Mouse (Mus musculus) CH12.LX (cell line): Measurements from ENCODE around the gene Hes3.

Experiments
- CHD2 ChIP-seq: IDR thresholded peaks from 2 replicates; pipeline ENCODE4 v1.6.1; 2011; ENCODE audit warnings: low read length, improper control_type of control experiment
- EP300 ChIP-seq: IDR thresholded peaks from 2 replicates; pipeline ENCODE4 v1.6.1; 2011; ENCODE audit warnings: low read length, improper control_type of control experiment
- TBP ChIP-seq: conservative IDR thresholded peaks from 2 replicates; pipeline ENCODE4 v1.6.1; 2011; ENCODE audit warnings: low read depth, low read length, improper control_type of control experiment
- USF2 ChIP-seq: conservative IDR thresholded peaks from 2 replicates; pipeline ENCODE4 v1.6.1; 2011; ENCODE audit warnings: low read depth, low read length, improper control_type of control experiment
- ZC3H11A ChIP-seq: IDR thresholded peaks from 2 replicates; pipeline ENCODE4 v1.6.1; 2012; ENCODE audit warnings: low read depth, mild to moderate bottlenecking, inconsistent platforms, low read length, improper control_type of control experiment
- ZNF384 ChIP-seq: IDR thresholded peaks from 2 replicates; pipeline ENCODE4 v1.6.1; 2012; ENCODE audit warnings: low read depth, low read length, improper control_type of control experiment, inconsistent platforms

DNA sequence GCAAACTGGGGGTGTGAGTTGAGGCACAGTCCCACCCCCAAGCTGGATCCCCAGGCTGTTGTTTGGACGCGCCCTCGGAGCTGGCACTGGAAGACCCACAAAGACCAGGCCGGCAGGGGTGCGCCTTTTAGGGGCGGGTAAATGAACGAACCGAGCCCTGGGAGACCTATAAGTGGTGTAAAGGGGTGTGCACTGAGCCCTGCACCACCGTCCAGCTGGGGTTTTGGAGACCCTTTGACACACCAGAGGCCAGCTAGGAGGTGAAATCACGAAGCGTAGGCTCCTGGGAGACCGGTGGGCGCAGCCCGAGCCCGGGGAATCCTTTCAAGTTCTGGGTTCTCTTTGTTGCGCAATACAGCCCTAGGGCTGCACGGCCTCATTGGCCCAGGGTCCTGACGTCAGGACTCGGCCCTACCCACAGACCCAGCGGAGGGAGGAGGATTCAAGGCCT, 16.8 kb downstream of the Hes3 start:
- no peak for TF ChIP-seq TBP
- TF ChIP-seq CHD2 = no peak
- TF ChIP-seq EP300 = no peak
- no peak for TF ChIP-seq ZNF384
- TF ChIP-seq ZC3H11A = no peak
- TF ChIP-seq USF2 = no peak
